Mouse (Mus musculus): ENCODE data around the gene Colgalt2. TPM values are rescaled to one million over a fixed set of nuclear protein-coding genes. Genes with fewer than 3 reads are reported as not detected.

Gene Colgalt2
- polyA plus RNA-seq, 1 experiment from 2014 or later: 1.5 TPM

DNA sequence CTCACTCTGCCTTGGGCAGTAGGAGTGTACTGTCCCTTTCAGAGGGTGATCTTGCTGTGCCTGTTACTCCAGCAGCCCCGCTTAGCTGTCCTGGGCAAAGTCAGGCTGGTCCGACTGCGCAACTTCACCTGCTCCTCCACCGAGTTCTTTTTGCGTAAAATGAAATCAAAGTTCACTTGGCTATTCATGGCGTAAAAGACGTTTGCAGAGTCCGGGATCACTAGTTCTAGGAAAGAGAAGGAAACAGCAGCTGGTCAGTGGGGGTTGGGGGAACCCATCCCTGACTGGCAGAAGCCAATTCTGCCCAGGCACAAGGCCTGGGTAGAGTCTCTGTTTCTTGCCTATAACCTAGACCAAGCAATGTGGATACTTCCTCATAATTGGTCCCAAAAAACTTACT is 119.3 kb downstream of the Colgalt2 start:
- ATAC-seq (ENCODE audit: insufficient read depth, low FRiP score): no peak
- H3K27me3 ChIP-seq (ENCODE audit: control insufficient read depth, insufficient read depth, low read length): no peaks in the 10 kb centered on the region
- H3K4me1 ChIP-seq (ENCODE audit: control insufficient read depth, insufficient read depth, low read length): peaks cover 3% of the 10 kb centered on the region; the same call in 1 of the 2 replicates
- no peak overlapping the region for H3K9ac ChIP-seq (ENCODE audit: low read length)
- H3K9me3 ChIP-seq (replicated peaks; ENCODE audit: control insufficient read depth, low read length): no peaks in the 10 kb centered on the region
- no peak overlapping the region for H3K4me3 ChIP-seq (replicated peaks; ENCODE audit: low read length)
- H3K27ac ChIP-seq (ENCODE audit: low read length): no peak overlapping the region
- no peak overlapping the region for H3K4me2 ChIP-seq (ENCODE audit: low read depth, low read length)
- WGBS: 87% methylated on average over 8 of the region's 8 CpGs
- peaks cover 9% of the 10 kb centered on the region; the same call in 1 of the 2 replicates for H3K36me3 ChIP-seq (ENCODE audit: control insufficient read depth, insufficient read depth, low read length)

- no peaks in the 10 kb centered on the region for H3K9me3 ChIP-seq (replicated peaks; ENCODE audit: control insufficient read depth, low read length)
- no peak for ATAC-seq (ENCODE audit: insufficient read depth, low FRiP score)
- no peak overlapping the region for H3K4me2 ChIP-seq (ENCODE audit: low read depth, low read length)
- H3K36me3 ChIP-seq (ENCODE audit: control insufficient read depth, insufficient read depth, low read length): peaks cover 9% of the 10 kb centered on the region; the same call in 1 of the 2 replicates
- WGBS: 77% methylated on average over 16 of the region's 16 CpGs
- H3K9ac ChIP-seq (ENCODE audit: low read length): no peak overlapping the region
- H3K4me1 ChIP-seq (ENCODE audit: control insufficient read depth, insufficient read depth, low read length): no peaks in the 10 kb centered on the region
- no peaks in the 10 kb centered on the region for H3K27me3 ChIP-seq (ENCODE audit: control insufficient read depth, insufficient read depth, low read length)
- H3K27ac ChIP-seq (ENCODE audit: low read length): no peak overlapping the region
- no peak overlapping the region for H3K4me3 ChIP-seq (replicated peaks; ENCODE audit: low read length)
These were observed 121.4 kb downstream of the Colgalt2 start for GRCm38 (mm10) chr1:152520798-152521575.

GRCm38 (mm10) chr1:152522226-152522625 is 122.6 kb downstream of the Colgalt2 start:
- Histone ChIP-seq H3K27ac (ENCODE audit: low read length) (no peak overlapping the region), H3K4me2 (ENCODE audit: low read depth, low read length) (no peak overlapping the region), H3K9ac (ENCODE audit: low read length) (no peak overlapping the region), H3K36me3 (ENCODE audit: control insufficient read depth, insufficient read depth, low read length) (peaks cover 9% of the 10 kb centered on the region; the same call in 1 of the 2 replicates), H3K4me1 (ENCODE audit: control insufficient read depth, insufficient read depth, low read length) (no peaks in the 10 kb centered on the region), H3K9me3 (replicated peaks; ENCODE audit: control insufficient read depth, low read length) (no peaks in the 10 kb centered on the region), H3K27me3 (ENCODE audit: control insufficient read depth, insufficient read depth, low read length) (no peaks in the 10 kb centered on the region), H3K4me3 (replicated peaks; ENCODE audit: low read length) (no peak overlapping the region)
- WGBS: 86% methylated on average over 3 of the region's 3 CpGs
- ATAC-seq (ENCODE audit: insufficient read depth, low FRiP score): no peak

GRCm38 (mm10) chr1:152523292-152523691 is 123.7 kb downstream of the Colgalt2 start:
- Histone ChIP-seq H3K4me2 (ENCODE audit: low read depth, low read length) (no peak overlapping the region), H3K9me3 (replicated peaks; ENCODE audit: control insufficient read depth, low read length) (no peaks in the 10 kb centered on the region), H3K4me3 (replicated peaks; ENCODE audit: low read length) (no peak overlapping the region), H3K27ac (ENCODE audit: low read length) (no peak overlapping the region), H3K4me1 (ENCODE audit: control insufficient read depth, insufficient read depth, low read length) (no peaks in the 10 kb centered on the region), H3K36me3 (ENCODE audit: control insufficient read depth, insufficient read depth, low read length) (peaks cover 9% of the 10 kb centered on the region; the same call in 1 of the 2 replicates), H3K27me3 (ENCODE audit: control insufficient read depth, insufficient read depth, low read length) (no peaks in the 10 kb centered on the region), H3K9ac (ENCODE audit: low read length) (no peak overlapping the region)
- no peak for ATAC-seq (ENCODE audit: insufficient read depth, low FRiP score)
- 56% methylated on average over 11 of the region's 11 CpGs for WGBS

GRCm38 (mm10) chr1:152524098-152524892 is 124.7 kb downstream of the Colgalt2 start:
- H3K4me1 ChIP-seq (ENCODE audit: control insufficient read depth, insufficient read depth, low read length): no peaks in the 10 kb centered on the region
- H3K27ac ChIP-seq (ENCODE audit: low read length): no peak overlapping the region
- H3K9ac ChIP-seq (ENCODE audit: low read length): no peak overlapping the region
- no peaks in the 10 kb centered on the region for H3K9me3 ChIP-seq (replicated peaks; ENCODE audit: control insufficient read depth, low read length)
- H3K27me3 ChIP-seq (ENCODE audit: control insufficient read depth, insufficient read depth, low read length): no peaks in the 10 kb centered on the region
- peaks cover 5% of the 10 kb centered on the region; the same call in 1 of the 2 replicates for H3K36me3 ChIP-seq (ENCODE audit: control insufficient read depth, insufficient read depth, low read length)
- no peak for ATAC-seq (ENCODE audit: insufficient read depth, low FRiP score)
- H3K4me3 ChIP-seq (replicated peaks; ENCODE audit: low read length): no peak overlapping the region
- H3K4me2 ChIP-seq (ENCODE audit: low read depth, low read length): no peak overlapping the region
- 76% methylated on average over 22 of the region's 22 CpGs for WGBS

GRCm38 (mm10) chr1:152524987-152525648 is 125.5 kb downstream of the Colgalt2 start:
- WGBS: 15% methylated on average over 6 of the region's 6 CpGs
- no peak overlapping the region for H3K4me2 ChIP-seq (ENCODE audit: low read depth, low read length)
- H3K27me3 ChIP-seq (ENCODE audit: control insufficient read depth, insufficient read depth, low read length): no peaks in the 10 kb centered on the region
- no peak overlapping the region for H3K4me3 ChIP-seq (replicated peaks; ENCODE audit: low read length)
- H3K9ac ChIP-seq (ENCODE audit: low read length): peak overlapping the region; percentile 25; the same call in 1 of the 2 replicates
- H3K9me3 ChIP-seq (replicated peaks; ENCODE audit: control insufficient read depth, low read length): no peaks in the 10 kb centered on the region
- H3K4me1 ChIP-seq (ENCODE audit: control insufficient read depth, insufficient read depth, low read length): no peaks in the 10 kb centered on the region
- H3K36me3 ChIP-seq (ENCODE audit: control insufficient read depth, insufficient read depth, low read length): peaks cover 5% of the 10 kb centered on the region; the same call in 1 of the 2 replicates
- peak; percentile 80 for ATAC-seq (ENCODE audit: insufficient read depth, low FRiP score)
- no peak overlapping the region for H3K27ac ChIP-seq (ENCODE audit: low read length)

GRCm38 (mm10) chr1:152526154-152526553 is 126.5 kb downstream of the Colgalt2 start:
- H3K9me3 ChIP-seq (replicated peaks; ENCODE audit: control insufficient read depth, low read length): no peaks in the 10 kb centered on the region
- H3K27me3 ChIP-seq (ENCODE audit: control insufficient read depth, insufficient read depth, low read length): no peaks in the 10 kb centered on the region
- no peak overlapping the region for H3K27ac ChIP-seq (ENCODE audit: low read length)
- H3K4me2 ChIP-seq (ENCODE audit: low read depth, low read length): no peak overlapping the region
- no peak for ATAC-seq (ENCODE audit: insufficient read depth, low FRiP score)
- 81% methylated on average over 9 of the region's 9 CpGs for WGBS
- H3K36me3 ChIP-seq (ENCODE audit: control insufficient read depth, insufficient read depth, low read length): peaks cover 3% of the 10 kb centered on the region; the same call in 1 of the 2 replicates
- no peak overlapping the region for H3K9ac ChIP-seq (ENCODE audit: low read length)
- H3K4me1 ChIP-seq (ENCODE audit: control insufficient read depth, insufficient read depth, low read length): no peaks in the 10 kb centered on the region
- no peak overlapping the region for H3K4me3 ChIP-seq (replicated peaks; ENCODE audit: low read length)

GRCm38 (mm10) chr1:152528214-152528613 is 128.6 kb downstream of the Colgalt2 start:
- Histone ChIP-seq H3K4me3 (replicated peaks; ENCODE audit: low read length) (no peak overlapping the region), H3K36me3 (ENCODE audit: control insufficient read depth, insufficient read depth, low read length) (no peaks in the 10 kb centered on the region), H3K27me3 (ENCODE audit: control insufficient read depth, insufficient read depth, low read length) (no peaks in the 10 kb centered on the region), H3K27ac (ENCODE audit: low read length) (no peak overlapping the region), H3K4me2 (ENCODE audit: low read depth, low read length) (no peak overlapping the region), H3K9me3 (replicated peaks; ENCODE audit: control insufficient read depth, low read length) (no peaks in the 10 kb centered on the region), H3K9ac (ENCODE audit: low read length) (no peak overlapping the region), H3K4me1 (ENCODE audit: control insufficient read depth, insufficient read depth, low read length) (peaks cover 6% of the 10 kb centered on the region; the same call in 1 of the 2 replicates)
- no peak for ATAC-seq (ENCODE audit: insufficient read depth, low FRiP score)
- 77% methylated on average over 6 of the region's 6 CpGs for WGBS
